Mouse (Mus musculus) layer of hippocampus, adult 9-11 months (tissue): ENCODE data around the gene Clec16a.

ENCODE experiments used
- DNase-seq: peaks from one replicate; pipeline ENCODE4 v3.0.0; 2022

Gene Clec16a

DNA sequence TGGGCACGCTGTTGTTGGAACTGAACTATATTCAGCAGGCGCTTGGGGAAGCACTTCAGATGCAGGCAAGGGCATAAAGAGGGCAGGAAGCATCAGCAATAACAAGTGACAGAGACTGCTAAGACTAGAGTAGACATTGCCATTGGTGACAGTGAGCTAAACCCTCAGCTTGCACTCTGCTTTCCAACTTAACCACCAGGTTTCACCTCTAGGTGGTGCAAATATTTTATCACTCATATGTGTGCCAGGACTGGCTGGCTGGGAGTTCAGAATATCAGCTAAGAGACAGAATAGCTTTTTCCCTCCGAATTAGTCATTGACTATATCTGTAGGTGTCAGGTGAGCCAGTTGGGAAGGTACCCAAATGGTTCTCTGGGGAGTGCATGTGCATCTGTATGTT lies 41.4 kb downstream of the Clec16a start:
- DNase-seq: no peak

GRCm38 (mm10) chr16:10599888-10600740 lies 55.0 kb downstream of the Clec16a start:
- DNase-seq: no peak

DNA sequence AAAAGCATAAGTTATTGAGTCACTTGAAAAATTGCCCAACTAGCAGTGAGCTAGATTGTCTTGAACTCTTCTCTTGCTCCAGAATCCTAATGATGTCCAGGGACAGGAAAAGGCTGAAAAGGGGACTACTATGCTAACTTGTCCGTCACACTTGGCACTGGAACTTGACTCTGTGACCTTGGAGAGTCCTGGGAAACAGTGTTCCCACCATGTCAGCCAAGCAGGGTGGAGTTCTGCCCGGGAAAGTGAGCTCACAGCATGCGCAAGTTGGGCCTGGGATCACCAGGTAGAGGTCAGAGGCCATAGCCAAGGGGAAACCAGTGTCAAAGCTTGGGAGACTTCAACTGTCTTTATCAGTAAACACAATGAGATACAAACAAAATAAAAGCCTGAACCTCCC lies 62.7 kb downstream of the Clec16a start:
- DNase-seq: no peak

- DNase-seq: no peak
These were observed 64.8 kb downstream of the Clec16a start for GRCm38 (mm10) chr16:10609921-10610320.

DNA sequence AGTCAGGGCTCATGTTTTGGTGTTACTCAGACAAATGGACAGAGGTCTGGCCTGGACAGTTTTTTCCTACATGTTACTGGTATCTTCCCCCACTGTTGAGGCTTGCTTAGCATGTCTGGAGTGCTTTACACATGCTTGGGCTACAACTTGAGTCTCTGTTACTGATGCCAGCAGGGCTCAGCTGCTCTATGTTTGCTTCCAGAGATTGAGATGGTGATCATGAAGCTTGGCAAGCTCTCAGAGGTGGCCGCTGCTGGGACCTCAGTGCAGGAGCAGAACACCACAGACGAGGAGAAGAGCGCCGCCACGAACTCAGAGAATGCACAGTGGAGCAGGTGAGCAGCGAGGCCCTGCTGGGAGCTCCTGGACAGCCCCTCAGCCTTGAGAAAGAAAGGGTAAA lies 65.7 kb downstream of the Clec16a start:
- no peak for DNase-seq

DNA sequence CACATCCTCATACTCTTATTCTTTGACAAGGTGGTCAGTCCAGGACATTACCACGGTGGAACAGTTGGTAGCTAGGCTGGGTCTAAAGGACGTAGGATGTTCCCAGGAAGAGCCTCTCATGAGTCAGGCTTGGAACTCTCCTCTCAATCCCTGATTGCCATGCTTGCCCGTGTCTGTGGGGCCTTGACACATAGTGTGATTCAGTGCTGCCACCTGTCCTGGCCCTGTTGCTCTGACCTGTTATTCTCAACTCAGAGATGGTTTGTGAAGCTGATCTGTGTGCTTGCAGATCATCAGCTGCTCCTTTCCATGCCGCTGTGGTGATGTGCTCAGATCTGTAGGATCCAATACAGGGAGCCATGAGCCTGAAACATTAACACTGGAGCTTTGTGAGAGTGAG lies 66.2 kb downstream of the Clec16a start:
- no peak for DNase-seq

GRCm38 (mm10) chr16:10613996-10614395 lies 68.9 kb downstream of the Clec16a start:
- DNase-seq: no peak

GRCm38 (mm10) chr16:10620961-10621614 lies 75.9 kb downstream of the Clec16a start:
- peak; percentile 37 for DNase-seq

DNA sequence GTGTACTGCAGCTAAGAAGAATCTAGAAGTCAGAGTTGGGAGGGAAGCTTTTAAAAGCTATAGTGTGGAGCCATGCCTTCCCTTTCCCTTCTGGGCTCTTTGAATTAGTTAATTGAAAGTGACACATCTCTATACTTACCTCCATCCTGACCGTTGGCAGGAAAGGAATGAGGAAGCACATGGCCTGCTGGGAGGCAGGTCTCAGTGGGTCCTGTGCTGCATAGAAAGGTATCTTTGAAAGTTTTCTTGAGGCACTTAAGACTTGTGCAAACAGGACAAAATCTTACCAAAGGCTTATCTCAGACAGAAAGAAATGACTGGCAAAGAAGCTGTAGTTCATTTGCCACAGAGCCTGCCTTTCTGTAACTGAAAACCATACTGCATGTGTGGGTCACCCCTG lies 76.6 kb downstream of the Clec16a start:
- DNase-seq: no peak

- DNase-seq: no peak
These were observed 81.0 kb downstream of the Clec16a start for GRCm38 (mm10) chr16:10626116-10626515.

- peak; percentile 72 for DNase-seq
These were observed 82.1 kb downstream of the Clec16a start for GRCm38 (mm10) chr16:10627136-10627668.

DNA sequence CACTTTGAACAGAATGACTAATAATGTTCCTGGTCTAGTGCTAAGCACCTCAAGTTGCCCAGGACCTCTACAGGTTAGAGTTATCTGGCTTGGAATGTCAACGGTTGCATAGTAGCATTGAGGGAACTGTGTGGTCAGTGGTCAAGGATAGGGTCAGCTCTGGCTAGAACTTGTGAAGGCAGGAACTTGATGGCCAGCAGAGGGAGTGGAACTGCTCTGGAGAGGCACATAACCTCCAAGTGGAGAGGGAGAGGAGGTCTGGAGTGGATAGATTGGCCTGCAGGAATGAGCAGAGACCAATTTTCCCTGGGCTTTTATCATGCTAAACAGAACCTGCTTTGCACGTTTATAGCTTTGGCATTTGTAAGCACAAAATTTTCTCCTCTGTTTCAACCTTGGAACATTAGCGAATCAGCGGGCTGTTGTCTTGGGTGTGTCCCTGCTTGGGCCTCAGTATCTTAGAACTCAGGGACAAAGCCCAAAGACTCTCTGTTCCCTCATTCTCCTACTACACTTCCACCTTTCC lies 83.0 kb downstream of the Clec16a start:
- no peak for DNase-seq

DNA sequence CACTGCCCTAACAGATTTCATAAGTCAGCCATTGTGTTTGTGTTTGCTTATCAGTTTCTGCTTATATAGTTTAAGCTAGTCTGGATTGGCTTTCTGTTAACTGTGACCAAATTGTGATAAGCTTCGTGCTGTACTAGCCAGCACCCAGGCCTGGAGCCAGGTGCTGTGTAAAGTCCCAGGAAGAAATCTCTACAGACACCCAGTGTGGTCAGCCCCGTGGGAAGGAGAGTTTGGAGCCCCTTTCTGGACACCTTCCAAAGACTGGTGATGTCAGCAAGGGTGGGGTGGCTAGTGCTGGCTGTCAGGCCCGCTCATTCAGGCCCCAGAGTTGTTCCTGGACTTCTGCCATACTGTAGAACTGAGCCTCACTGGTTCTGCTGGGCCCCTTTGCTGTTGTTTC lies 83.8 kb downstream of the Clec16a start:
- no peak for DNase-seq

GRCm38 (mm10) chr16:10629361-10629760 lies 84.2 kb downstream of the Clec16a start:
- DNase-seq: no peak

DNA sequence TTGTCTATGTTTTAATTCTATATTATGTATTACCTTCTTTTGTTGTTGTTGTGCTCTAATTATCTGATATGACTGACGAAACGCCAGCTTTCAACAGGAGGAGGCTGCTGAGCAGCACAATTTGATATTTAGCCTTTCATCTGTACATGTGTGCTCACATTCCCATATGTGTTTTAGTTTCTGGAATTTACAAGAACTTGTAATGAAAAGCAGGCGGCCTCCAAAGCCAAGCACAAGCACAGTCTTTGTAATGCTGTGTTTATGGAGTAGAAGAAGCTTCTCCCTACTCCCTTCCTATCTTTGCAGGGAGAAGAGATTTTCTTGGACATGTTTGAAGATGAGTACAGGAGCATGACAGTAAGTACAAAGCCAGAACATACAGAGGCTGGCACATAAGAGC lies 89.8 kb downstream of the Clec16a start:
- DNase-seq: no peak

DNA sequence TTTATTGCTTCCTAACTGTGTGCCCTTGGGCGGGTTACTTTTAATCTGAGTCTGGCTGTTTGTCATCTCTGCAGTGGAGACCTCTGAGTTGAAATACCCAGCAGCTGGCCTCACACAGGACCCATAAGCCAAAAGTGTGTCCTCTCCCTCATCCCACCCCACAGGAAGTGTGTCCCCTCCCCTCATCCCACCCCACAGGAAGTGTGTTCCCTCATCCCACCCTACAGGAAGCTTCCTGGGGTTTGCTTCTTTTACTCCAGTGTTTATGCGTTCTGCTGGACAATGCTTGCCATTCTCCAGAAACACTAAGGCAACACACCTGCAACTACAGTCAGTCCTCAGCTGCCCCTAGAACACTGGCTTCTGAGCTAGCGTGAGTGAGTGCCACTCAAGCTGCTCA lies 92.8 kb downstream of the Clec16a start:
- no peak for DNase-seq

DNA sequence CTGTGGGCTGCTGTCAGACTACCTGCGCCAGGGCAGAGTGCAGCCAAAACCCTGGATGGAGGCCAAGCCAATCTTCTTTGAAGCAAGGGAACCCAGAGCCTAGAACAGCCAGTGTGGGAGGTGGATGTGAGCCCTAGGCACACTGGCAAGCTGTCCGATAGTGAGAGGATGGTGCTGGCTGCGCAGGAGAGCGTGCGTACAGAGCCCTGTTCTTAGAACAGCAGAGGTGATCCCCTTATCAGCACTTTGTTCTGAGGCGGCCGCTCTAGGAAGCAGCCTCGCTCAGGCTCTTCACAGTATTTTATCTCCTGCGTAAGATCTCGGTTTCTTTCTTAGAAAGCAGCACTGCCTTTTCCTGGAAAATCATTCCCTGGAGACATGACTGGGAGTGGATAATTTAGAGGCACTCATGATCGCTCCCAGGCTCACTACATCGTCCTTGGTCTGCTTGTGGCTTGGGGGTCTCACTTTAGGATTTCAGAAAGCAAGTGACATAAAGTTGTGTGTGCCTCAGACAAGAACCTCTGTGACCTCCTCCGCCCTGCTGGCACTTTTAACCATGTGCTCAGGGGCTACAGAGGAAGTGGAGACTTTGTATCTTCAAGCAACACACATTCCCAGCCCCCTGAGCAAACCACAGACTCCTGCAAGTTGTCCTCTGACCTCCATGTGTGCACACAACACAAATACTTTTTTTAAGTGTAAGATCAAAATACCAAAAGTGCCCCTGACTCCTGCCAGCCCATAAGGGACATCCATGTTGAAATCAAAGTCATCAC lies 94.2 kb downstream of the Clec16a start:
- no peak for DNase-seq

- peak; percentile 56 for DNase-seq
These were observed 94.9 kb downstream of the Clec16a start for GRCm38 (mm10) chr16:10640041-10640440.

DNA sequence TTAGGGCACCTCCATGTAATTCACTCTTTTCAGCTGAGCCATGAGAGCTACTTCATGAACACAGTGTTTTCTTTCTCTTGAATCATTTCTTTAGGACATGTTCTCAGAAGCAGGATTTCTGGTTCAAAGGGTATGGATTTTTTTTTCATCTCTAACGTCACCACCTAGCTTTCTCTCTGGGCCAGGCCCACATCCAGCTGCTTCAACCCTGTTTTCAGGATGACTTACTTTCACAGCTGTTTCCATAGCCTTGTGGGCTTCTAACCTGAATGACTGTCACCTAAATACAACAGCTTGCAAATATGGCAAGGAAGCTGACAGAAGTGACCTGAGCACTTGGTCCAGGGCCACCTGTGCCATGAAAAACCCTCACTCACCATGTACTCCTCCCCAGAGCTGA lies 96.0 kb downstream of the Clec16a start:
- DNase-seq: no peak

- no peak for DNase-seq
These were observed 97.9 kb downstream of the Clec16a start for GRCm38 (mm10) chr16:10642857-10643633.

GRCm38 (mm10) chr16:10644238-10644637 lies 99.1 kb downstream of the Clec16a start:
- DNase-seq: no peak

DNA sequence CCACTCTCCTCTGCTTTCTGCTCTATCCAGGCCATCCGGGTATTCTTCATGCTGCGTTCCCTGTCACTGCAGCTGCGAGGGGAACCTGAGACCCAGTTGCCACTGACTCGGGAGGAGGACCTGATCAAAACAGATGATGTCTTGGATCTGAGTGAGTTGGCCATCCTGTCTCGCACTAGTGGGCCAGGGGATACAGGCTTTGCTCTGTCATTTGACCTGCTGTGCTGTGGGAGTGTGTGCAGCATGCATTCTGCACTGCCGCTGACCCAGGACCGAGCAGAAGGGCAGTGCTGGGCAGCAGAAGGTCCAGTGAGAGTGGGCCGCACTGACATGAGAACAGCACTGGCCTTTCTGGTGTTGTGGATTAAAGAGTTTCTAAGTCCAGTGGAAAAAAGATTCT lies 99.6 kb downstream of the Clec16a start:
- DNase-seq: no peak
